Mouse (Mus musculus) forebrain, postnatal 0 days (tissue): Measurements from ENCODE around the gene Tmem251. TPM values are rescaled to one million over a fixed set of nuclear protein-coding genes. Genes with fewer than 3 reads are reported as not detected.

Source experiments
- ATAC-seq: fragments of 200-750 bp; cut with Nextera tagmentation; 2 replicates; pipeline ENCODE4 v1.8.0; 2017; ENCODE audit warnings: mild to moderate bottlenecking, moderate library complexity
- DNase-seq: peaks from one replicate; pipeline ENCODE4 v3.0.0-alpha.2; 2015
- H3K27ac ChIP-seq: fragments of 300-500 bp; sonication (generic); 2 replicates; pipeline ENCODE4 v1.5.1; 2014; ENCODE audit warnings: low read depth, mild to moderate bottlenecking, antibody characterized with exemption, low read length, moderate library complexity, mixed read lengths
- H3K27me3 ChIP-seq: fragments of 300-500 bp; sonication (generic); 2 replicates; pipeline ENCODE4 v1.6.1; 2014; ENCODE audit warnings: mild to moderate bottlenecking, low read length, mixed read lengths; ENCODE audit not compliant: insufficient read depth
- H3K36me3 ChIP-seq: fragments of 300-500 bp; sonication (generic); 2 replicates; pipeline ENCODE4 v1.6.1; 2014; ENCODE audit warnings: mild to moderate bottlenecking, moderate library complexity; ENCODE audit not compliant: insufficient read depth
- H3K4me1 ChIP-seq: fragments of 300-500 bp; sonication (generic); 2 replicates; pipeline ENCODE4 v1.6.1; 2014; ENCODE audit warnings: antibody characterized with exemption; ENCODE audit not compliant: insufficient read depth
- H3K4me2 ChIP-seq: fragments of 300-500 bp; sonication (generic); 2 replicates; pipeline ENCODE4 v1.6.1; 2014; ENCODE audit warnings: low read depth, mild to moderate bottlenecking, moderate library complexity
- H3K4me3 ChIP-seq: fragments of 300-500 bp; sonication (generic); 2 replicates; pipeline ENCODE4 v1.5.1; 2014; ENCODE audit warnings: low read depth, low read length, mixed read lengths
- H3K9ac ChIP-seq: fragments of 300-500 bp; sonication (generic); 2 replicates; pipeline ENCODE4 v1.6.1; 2014; ENCODE audit warnings: mild to moderate bottlenecking
- H3K9me3 ChIP-seq: fragments of 300-500 bp; sonication (generic); 2 replicates; pipeline ENCODE4 v1.6.1; 2016; ENCODE audit warnings: low read length
- CTCF ChIP-seq: sonication (generic); IDR thresholded peaks from 2 replicates; pipeline ENCODE4 v1.5.1; 2016; ENCODE audit warnings: antibody characterized with exemption, control low read depth, low read depth
- WGBS: fragments of 180-500 bp; shearing (Covaris S2); extraction: QIAGEN DNeasy Blood & Tissue Kit; methylation state at CpG from one replicate; pipeline ENCODE4 v1.1.7; 2014; 5-methylcytosine and 5-hydroxymethylcytosine counted together
- polyA plus RNA-seq: library from polyadenylated mRNA; unstranded; fragments of >200 nt; fragmentation: Nextera tagmentation; extraction: Ambion mirVana; gene quantifications from 2 replicates; pipeline ENCODE4 v1.2.1, GENCODE M21; 2015
- total RNA-seq: library from RNA; depleted of rRNA; stranded (reverse); fragments of >200 nt; gene quantifications from 2 replicates; pipeline ENCODE4 v1.2.3, GENCODE M21; 2014

Gene Tmem251
- total and polyA plus RNA-seq, 2 experiments from 2014 or later, result 6.0 to 12.9 TPM

DNA sequence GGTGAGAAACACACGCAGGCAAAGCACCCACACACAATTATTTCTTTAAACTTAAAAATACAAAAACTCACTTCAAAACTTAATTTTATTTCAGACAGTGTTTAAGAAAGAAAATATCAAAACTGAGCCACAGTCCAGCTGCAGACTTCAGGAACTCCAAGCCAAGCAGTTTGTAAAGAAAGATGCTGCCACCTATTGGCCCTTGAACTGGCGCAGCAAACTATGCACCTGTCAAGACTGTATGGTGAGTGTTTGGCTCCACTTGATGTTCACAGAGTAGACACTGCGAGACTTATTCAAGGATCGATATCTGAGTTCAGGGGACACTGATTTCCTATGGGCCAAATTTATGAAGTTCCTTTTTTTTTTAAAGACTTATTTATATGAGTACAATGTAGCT lies 25.4 kb downstream of the Tmem251 start:
- peak; percentile 29 for TF ChIP-seq CTCF
- no peaks in the 10 kb centered on the region for H3K4me1 ChIP-seq
- H3K36me3 ChIP-seq, result peaks cover 81% of the 10 kb centered on the region
- ATAC-seq (no peak), DNase-seq (no peak)
- H3K27ac ChIP-seq, result no peak overlapping the region
- no peak overlapping the region for H3K4me3 ChIP-seq
- no peaks in the 10 kb centered on the region for H3K27me3 ChIP-seq
- no peak overlapping the region for H3K4me2 ChIP-seq
- WGBS, result 95% methylated on average over 4 of the region's 4 CpGs
- no peak overlapping the region for H3K9ac ChIP-seq
- H3K9me3 ChIP-seq, result no peaks in the 10 kb centered on the region

GRCm38 (mm10) chr12:102771601-102772000 lies 28.0 kb downstream of the Tmem251 start:
- Histone ChIP-seq H3K9me3 (no peaks in the 10 kb centered on the region), H3K9ac (no peak overlapping the region), H3K27ac (no peak overlapping the region), H3K36me3 (peaks cover 89% of the 10 kb centered on the region), H3K4me2 (no peak overlapping the region), H3K27me3 (no peaks in the 10 kb centered on the region), H3K4me3 (no peak overlapping the region), H3K4me1 (no peaks in the 10 kb centered on the region)
- ATAC-seq, result no peak
- TF ChIP-seq CTCF, result no peak
- no peak for DNase-seq
- 96% methylated on average over 8 of the region's 8 CpGs for WGBS

GRCm38 (mm10) chr12:102772676-102773075 lies 29.1 kb downstream of the Tmem251 start:
- Histone ChIP-seq H3K36me3 (peaks cover 88% of the 10 kb centered on the region), H3K4me2 (no peak overlapping the region), H3K27me3 (no peaks in the 10 kb centered on the region), H3K9me3 (no peaks in the 10 kb centered on the region), H3K4me3 (no peak overlapping the region), H3K27ac (no peak overlapping the region), H3K4me1 (no peaks in the 10 kb centered on the region), H3K9ac (no peak overlapping the region)
- DNase-seq (no peak), ATAC-seq (no peak)
- no peak for TF ChIP-seq CTCF
- 95% methylated on average over 5 of the region's 5 CpGs for WGBS

DNA sequence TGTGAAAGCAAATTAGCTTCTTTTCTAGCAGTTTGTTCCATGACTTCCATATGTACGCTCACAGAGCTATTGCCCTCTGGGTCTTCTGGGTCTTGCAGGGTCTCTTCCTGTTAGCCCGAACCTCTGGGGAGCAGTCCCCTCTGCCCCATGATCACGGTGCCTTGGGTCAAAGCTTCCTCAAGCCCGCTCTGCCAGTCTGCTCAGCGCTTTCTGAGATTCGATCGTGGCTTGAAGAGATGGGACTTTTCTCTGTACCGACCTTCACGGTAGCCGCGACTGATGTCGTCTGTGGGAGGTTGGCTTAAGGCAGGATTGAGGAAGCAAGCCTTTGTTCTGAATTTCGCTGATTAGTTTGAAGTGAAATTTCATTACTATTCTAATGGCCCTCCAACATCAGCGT lies 32.5 kb downstream of the Tmem251 start:
- Histone ChIP-seq H3K4me3 (no peak overlapping the region), H3K4me2 (no peak overlapping the region), H3K27me3 (no peaks in the 10 kb centered on the region), H3K9ac (no peak overlapping the region), H3K9me3 (no peaks in the 10 kb centered on the region), H3K27ac (no peak overlapping the region), H3K36me3 (peaks cover 63% of the 10 kb centered on the region), H3K4me1 (no peaks in the 10 kb centered on the region)
- DNase-seq (no peak), ATAC-seq (no peak)
- WGBS, result 91% methylated on average over 14 of the region's 14 CpGs
- TF ChIP-seq CTCF, result no peak

DNA sequence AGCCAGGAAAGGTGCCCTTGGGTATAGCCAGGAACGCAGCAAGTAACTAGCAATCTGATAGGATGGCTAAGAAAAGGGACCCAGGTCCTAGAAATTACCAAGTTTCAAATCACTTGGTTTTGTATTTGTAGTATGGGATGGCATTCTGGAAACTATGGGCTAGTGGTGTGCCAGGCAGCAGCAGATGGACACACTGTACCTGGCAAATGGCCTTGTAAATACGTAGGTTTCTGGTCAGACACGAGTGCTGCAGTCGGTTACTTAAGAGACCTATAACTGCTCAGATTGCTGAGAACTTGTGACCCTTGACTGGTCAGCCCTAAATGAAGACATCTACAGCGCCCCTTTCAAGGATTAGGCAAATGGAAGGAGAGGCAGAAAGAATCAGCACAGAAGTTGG lies 34.6 kb downstream of the Tmem251 start:
- Histone ChIP-seq H3K4me3 (no peak overlapping the region), H3K9ac (no peak overlapping the region), H3K4me2 (no peak overlapping the region), H3K9me3 (no peaks in the 10 kb centered on the region), H3K36me3 (peaks cover 47% of the 10 kb centered on the region), H3K27ac (no peak overlapping the region), H3K4me1 (no peaks in the 10 kb centered on the region), H3K27me3 (no peaks in the 10 kb centered on the region)
- TF ChIP-seq CTCF, result no peak
- ATAC-seq, result no peak
- no peak for DNase-seq
- 86% methylated on average over 5 of the region's 5 CpGs for WGBS

DNA sequence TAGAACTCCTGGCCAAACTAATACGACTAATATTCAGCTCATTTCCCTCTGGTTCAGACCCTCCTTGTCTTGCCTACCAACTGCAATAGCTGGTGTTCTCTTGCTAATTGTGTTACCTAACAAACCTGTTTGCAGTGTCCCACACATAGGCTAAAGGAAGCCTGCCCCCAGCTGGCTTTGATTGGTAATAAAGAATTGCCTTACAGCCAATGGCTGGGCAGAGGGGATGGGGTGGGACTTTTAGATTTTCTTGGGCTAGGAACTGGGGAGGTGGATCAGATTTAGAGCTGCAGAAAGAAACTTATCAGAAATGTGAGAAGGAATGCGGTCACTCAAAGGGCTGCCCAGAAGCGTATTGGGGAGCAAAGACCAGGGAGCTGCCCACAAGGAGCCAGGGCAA lies 35.9 kb downstream of the Tmem251 start:
- WGBS, result 52% methylated on average over 3 of the region's 3 CpGs
- H3K9me3 ChIP-seq, result no peaks in the 10 kb centered on the region
- H3K4me1 ChIP-seq, result no peaks in the 10 kb centered on the region
- peak; percentile 30 for TF ChIP-seq CTCF
- H3K27ac ChIP-seq, result no peak overlapping the region
- no peak overlapping the region for H3K4me3 ChIP-seq
- no peak overlapping the region for H3K9ac ChIP-seq
- no peak overlapping the region for H3K4me2 ChIP-seq
- no peak for ATAC-seq
- H3K27me3 ChIP-seq, result no peaks in the 10 kb centered on the region
- DNase-seq, result no peak
- peaks cover 40% of the 10 kb centered on the region for H3K36me3 ChIP-seq

DNA sequence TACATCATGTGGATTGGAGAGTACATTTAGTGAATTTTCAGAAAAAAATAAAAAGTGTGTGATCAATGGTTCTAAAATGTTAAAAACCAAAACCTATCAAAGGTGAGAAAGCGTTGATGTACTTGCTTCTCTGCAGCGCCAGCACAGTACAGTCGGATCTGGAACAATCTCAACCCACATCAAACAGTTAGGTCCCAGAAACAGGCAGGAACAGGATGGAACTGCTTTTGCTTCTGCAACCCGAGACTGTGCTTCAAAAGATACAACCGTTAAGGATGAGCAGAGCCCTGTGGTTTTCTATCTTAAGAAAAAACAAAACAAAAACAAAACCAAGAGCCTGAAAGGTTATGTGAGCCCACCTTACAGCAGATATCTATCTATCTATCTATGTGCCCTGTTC lies 39.3 kb downstream of the Tmem251 start:
- Histone ChIP-seq H3K9me3 (no peaks in the 10 kb centered on the region), H3K27me3 (no peaks in the 10 kb centered on the region), H3K9ac (no peak overlapping the region), H3K4me1 (no peaks in the 10 kb centered on the region), H3K36me3 (peaks cover 34% of the 10 kb centered on the region), H3K27ac (no peak overlapping the region), H3K4me3 (no peak overlapping the region), H3K4me2 (no peak overlapping the region)
- ATAC-seq (no peak), DNase-seq (no peak)
- TF ChIP-seq CTCF, result no peak
- WGBS, result 95% methylated on average over 5 of the region's 5 CpGs

DNA sequence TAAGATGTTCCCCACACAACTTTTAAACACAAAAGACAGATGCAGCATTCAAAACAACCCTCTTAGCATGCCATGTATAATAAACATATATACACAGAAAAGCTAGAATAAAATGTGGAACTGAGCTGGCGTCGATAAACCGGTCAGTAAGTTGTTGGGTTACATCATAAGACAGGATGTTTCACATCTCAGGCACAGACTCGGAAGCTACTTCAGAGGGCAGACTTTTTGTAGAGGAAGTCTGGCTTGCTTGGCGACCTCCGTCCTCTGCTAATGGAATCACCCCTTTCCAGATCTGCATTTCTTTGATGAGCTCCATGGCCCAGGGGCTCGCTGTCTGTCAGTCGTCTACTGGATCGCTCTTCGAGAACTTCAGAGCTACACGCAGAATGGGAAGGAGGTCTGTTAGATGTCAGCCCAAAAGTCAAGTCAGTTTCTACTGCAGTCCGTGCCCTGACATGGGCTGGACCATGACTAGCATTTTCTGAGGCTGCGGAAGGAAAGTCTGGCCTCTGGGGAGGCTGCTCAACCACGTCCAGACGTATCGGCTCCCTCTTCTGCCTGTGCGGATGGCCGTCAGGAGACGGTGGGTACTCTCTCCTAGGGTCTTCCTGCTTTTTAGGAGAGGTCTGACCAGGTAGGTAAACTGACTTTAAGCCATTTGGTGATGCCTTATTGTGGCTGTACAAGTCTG lies 41.5 kb downstream of the Tmem251 start:
- Histone ChIP-seq H3K4me3 (no peak overlapping the region), H3K9ac (no peak overlapping the region), H3K9me3 (no peaks in the 10 kb centered on the region), H3K36me3 (peaks cover 39% of the 10 kb centered on the region), H3K4me1 (no peaks in the 10 kb centered on the region), H3K4me2 (no peak overlapping the region), H3K27ac (no peak overlapping the region), H3K27me3 (no peaks in the 10 kb centered on the region)
- TF ChIP-seq CTCF, result no peak
- no peak for DNase-seq
- ATAC-seq, result no peak
- WGBS, result 91% methylated on average over 19 of the region's 19 CpGs
